Mouse (Mus musculus): ENCODE measurements around the gene Slc10a1.

- no peak for TF ChIP-seq POLR2A (IDR thresholded peaks at IDR 0.05; ENCODE audit: low read depth, low read length)
- TF ChIP-seq CTCF (conservative IDR thresholded peaks at IDR 0.05; ENCODE audit: insufficient read depth, insufficient read length, low read depth, low read length): no peak
Measured at GRCm38 (mm10) chr12:81017624-81018023, 49.1 kb upstream of the Slc10a1 start.

All from kidney, adult 2 months (tissue).